Mouse (Mus musculus): Measurements from ENCODE around the gene Nkx2-2. TPM values are rescaled to one million over a fixed set of nuclear protein-coding genes. Genes with fewer than 3 reads are reported as not detected.

Nkx2-2 gene
- polyA plus RNA-seq, 1 experiment: 2.4 TPM

GRCm38 (mm10) chr2:147165376-147165775 is 28.7 kb downstream of the Nkx2-2 start:
- H3K27ac ChIP-seq (ENCODE audit: insufficient read depth, low read depth, low read length): no peak overlapping the region
- H3K27me3 ChIP-seq (ENCODE audit: control insufficient read depth, insufficient read depth, low read length): no peaks in the 10 kb centered on the region
- H3K4me3 ChIP-seq (ENCODE audit: low read depth, low read length): no peak overlapping the region
- TF ChIP-seq CTCF (IDR thresholded peaks at IDR 0.05; ENCODE audit: extremely low read depth, insufficient read length, insufficient replicate concordance, low read depth, low read length) (no peak), POLR2A (IDR thresholded peaks at IDR 0.05; ENCODE audit: low read depth, low read length) (no peak)
- 80% methylated on average over 3 of the region's 3 CpGs for WGBS
- H3K4me1 ChIP-seq (ENCODE audit: control insufficient read depth, insufficient read depth, insufficient read length, low read length): no peaks in the 10 kb centered on the region
- H3K36me3 ChIP-seq (ENCODE audit: control insufficient read depth, insufficient read depth, low read length): no peaks in the 10 kb centered on the region

- WGBS: 42% methylated on average over 2 of the region's 2 CpGs
- H3K27ac ChIP-seq (ENCODE audit: insufficient read depth, low read depth, low read length): no peak overlapping the region
- TF ChIP-seq POLR2A (IDR thresholded peaks at IDR 0.05; ENCODE audit: low read depth, low read length) (no peak), CTCF (IDR thresholded peaks at IDR 0.05; ENCODE audit: extremely low read depth, insufficient read length, insufficient replicate concordance, low read depth, low read length) (no peak)
- H3K4me3 ChIP-seq (ENCODE audit: low read depth, low read length): no peak overlapping the region
- no peaks in the 10 kb centered on the region for H3K27me3 ChIP-seq (ENCODE audit: control insufficient read depth, insufficient read depth, low read length)
- no peaks in the 10 kb centered on the region for H3K36me3 ChIP-seq (ENCODE audit: control insufficient read depth, insufficient read depth, low read length)
- no peaks in the 10 kb centered on the region for H3K4me1 ChIP-seq (ENCODE audit: control insufficient read depth, insufficient read depth, insufficient read length, low read length)
Measured at GRCm38 (mm10) chr2:147152543-147152942, 41.5 kb downstream of the Nkx2-2 start.

Other genes starting within 250 kb of the Nkx2-2 start
- gene Xrn2, start 181.2 kb downstream of the Nkx2-2 start, polyA plus RNA-seq (2012; rRNA removed): 5.1 and 8.0 TPM in 2 replicates
- gene Nkx2-4, start 108.8 kb downstream of the Nkx2-2 start, polyA plus RNA-seq (2012; rRNA removed): not detected in 2 replicates
- not detected in 2 replicates for gene Pax1, start 167.7 kb upstream of the Nkx2-2 start, polyA plus RNA-seq (2012; rRNA removed)